Mouse (Mus musculus) c-Kit-negative CD71-positive TER-119-positive erythroid progenitor cells, embryonic 14.5 days (primary cell): ENCODE results near the gene Nxph1.

Source experiments
- DNase-seq: peaks from one replicate; pipeline ENCODE4 v3.0.0-alpha.2; 2013; ENCODE audit warnings: low read depth, low spot score

The Nxph1 gene

GRCm38 (mm10) chr6:9124321-9124914 is 176.2 kb downstream of the Nxph1 start:
- DNase-seq, result no peak

DNA sequence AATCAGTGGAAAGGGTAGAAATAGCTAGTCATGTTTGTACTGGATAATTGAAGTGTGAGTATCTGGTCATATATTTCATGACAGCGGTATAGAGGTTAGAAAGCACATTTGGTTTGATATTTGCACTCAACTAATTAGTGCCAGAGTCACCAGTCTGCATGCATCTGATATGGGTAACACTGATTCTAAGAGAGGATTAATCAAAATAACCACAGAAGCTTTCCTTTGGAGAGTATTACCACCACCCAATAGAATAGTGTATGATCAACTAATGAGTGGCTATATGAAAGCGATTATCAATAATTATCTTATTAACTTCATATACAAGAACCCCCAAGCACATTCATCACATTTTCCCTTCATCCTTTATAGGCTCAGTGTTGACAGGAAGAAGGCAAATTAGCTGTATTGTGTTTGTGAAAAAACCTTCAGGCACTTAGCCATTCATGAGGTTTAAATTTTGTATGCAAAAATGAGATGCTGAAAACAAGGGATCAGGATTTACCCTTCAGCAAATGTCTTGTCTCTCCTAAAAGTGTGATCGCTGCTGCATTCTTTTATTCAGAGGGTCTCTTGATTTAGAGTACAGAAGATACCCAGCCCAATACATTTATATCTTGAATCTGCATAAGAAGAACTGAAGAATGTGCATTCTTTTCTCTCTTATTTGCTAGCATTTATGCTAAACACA is 185.5 kb downstream of the Nxph1 start:
- DNase-seq, result no peak

DNA sequence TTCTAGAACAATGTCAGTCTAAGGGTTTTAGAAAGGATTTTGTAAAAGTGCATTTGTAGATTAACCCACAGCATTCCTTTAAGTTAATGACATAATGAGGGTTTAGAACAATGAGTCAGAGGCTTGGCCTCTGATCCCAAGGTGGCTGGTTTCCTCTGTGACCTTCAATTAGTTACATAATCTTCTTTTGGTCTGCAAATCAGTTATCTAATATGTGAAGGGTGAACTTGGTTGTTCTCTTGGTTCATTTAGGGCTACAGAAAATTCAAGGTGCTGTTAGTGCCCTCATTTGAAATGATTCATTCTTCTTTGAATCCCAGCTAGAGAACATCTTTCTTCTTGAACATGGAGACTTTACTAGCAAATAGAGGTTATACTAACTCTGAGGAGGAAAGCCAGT is 199.7 kb downstream of the Nxph1 start:
- no peak for DNase-seq

GRCm38 (mm10) chr6:9149791-9150190 is 201.6 kb downstream of the Nxph1 start:
- no peak for DNase-seq

- no peak for DNase-seq
Observed at GRCm38 (mm10) chr6:9159191-9159590, 211.0 kb downstream of the Nxph1 start.

- DNase-seq, result no peak
Observed at GRCm38 (mm10) chr6:9182477-9182876, 234.2 kb downstream of the Nxph1 start.

GRCm38 (mm10) chr6:9210730-9211129 is 262.5 kb downstream of the Nxph1 start:
- DNase-seq, result no peak

DNA sequence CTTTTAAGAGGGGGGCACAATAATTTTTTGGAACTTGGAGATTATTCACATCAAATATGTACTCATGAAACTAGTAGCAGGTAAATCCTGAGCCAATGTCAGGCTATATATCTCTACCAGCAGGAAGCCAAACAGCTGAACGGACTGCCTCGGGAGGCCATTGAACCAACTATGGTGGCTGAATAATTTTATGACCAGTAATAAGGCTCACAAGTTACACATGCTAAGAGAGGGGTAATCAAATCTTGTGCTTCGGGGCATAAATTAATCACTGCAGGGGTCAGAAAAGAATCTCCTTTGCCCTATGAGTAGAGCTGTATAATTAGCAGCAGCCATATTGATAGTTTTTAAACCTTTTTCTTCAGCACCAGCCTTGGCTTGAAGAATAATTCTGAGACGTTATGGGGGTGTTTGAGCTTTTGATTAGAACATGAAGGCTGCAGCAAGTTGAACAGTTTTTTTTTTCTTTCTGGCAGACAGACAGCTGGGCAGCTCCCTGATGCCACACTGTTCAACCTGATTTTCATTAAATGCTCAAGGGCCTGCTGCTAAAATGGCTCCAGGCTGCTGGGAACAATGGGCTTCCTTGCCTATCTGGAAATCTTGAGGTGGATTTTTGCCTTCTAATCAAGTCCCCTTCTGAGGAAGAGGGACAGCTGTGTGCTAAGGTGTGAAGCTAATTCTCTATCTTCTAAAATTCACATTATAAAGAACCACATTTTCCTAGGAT is 272.7 kb downstream of the Nxph1 start:
- no peak for DNase-seq

- no peak for DNase-seq
Observed at GRCm38 (mm10) chr6:9234802-9235201, 286.6 kb downstream of the Nxph1 start.

- DNase-seq, result no peak
Observed at GRCm38 (mm10) chr6:9267998-9268397, 319.8 kb downstream of the Nxph1 start.
